In the genomic region with DNA sequence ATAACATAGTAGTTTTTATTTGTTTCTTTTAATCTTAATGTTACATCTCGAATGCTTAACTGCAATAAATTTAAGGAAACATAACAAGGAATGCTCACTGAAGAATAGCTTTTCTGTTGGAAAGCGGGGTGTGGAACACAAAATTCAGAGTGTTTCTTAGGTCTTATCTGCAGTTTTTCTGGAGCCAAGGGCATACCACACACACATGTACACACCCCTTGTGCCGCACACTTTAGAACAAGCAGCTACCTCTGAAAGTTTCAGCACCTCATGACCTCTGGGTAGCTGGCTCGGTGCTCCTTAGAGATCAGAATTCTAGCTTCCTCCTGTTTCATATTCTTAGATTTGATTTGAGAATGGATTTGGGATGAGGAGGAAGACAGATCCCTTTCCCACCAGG, we compare ENCODE assay signal across 9 mouse cellular contexts. TPM values are rescaled to one million over a fixed set of nuclear protein-coding genes. Genes with fewer than 3 reads are reported as not detected.
DNase-seq lines count a peak whose midpoint lies in the region; ATAC-seq and TF ChIP-seq lines count a peak whose summit lies in the region.
"Had no signal": no experiment of that assay in that cellular context is flagged by ENCODE, and none has a peak within 500 bp of the region (broad histone marks: within the 10 kb centered on the region; RNA-seq: fewer than 3 reads in every experiment).

No protein-coding gene starts in this region.

- H3K9ac ChIP-seq in embryonic facial prominence, embryonic 13.5 days, result no peak overlapping the region
- no peak overlapping the region for H3K9ac ChIP-seq in kidney, embryonic 16.5 days (replicated peaks; ENCODE audit: low read length)
- no peak overlapping the region for H3K9ac ChIP-seq in kidney, embryonic 14.5 days (ENCODE audit: low read depth, low read length)
- no peak overlapping the region for H3K9ac ChIP-seq in limb, embryonic 15.5 days

- no peak for TF ChIP-seq CTCF in C2C12 (IDR thresholded peaks at IDR 0.05; ENCODE audit: control insufficient read depth, insufficient read depth, insufficient read length)

- H3K4me3 ChIP-seq in embryonic facial prominence, embryonic 13.5 days, result no peak overlapping the region
- H3K4me3 ChIP-seq in embryonic facial prominence, embryonic 10.5 days, result no peak overlapping the region
- no peak overlapping the region; the same call in 1 of the 2 replicates for H3K4me3 ChIP-seq in kidney, embryonic 16.5 days (ENCODE audit: low read length)
- no peak overlapping the region for H3K4me3 ChIP-seq in kidney, embryonic 14.5 days (ENCODE audit: low read length)
- peak overlapping the region; percentile 24 for H3K4me3 ChIP-seq in C2C12 (ENCODE audit: insufficient read depth, poor library complexity, severe bottlenecking)
- H3K4me3 ChIP-seq in limb, embryonic 15.5 days, result no peak overlapping the region

- H3ac ChIP-seq in C2C12 (ENCODE audit: control insufficient read depth, insufficient read length, low read depth), result no peak overlapping the region

- H3K79me2 ChIP-seq in C2C12 (ENCODE audit: control insufficient read depth, insufficient read depth), result no peaks in the 10 kb centered on the region

- WGBS in embryonic facial prominence, embryonic 13.5 days, result 66% methylated on average over 4 of the region's 4 CpGs
- WGBS in embryonic facial prominence, embryonic 10.5 days, result 84% methylated on average over 4 of the region's 4 CpGs
- WGBS in kidney, embryonic 16.5 days, result 55% methylated on average over 4 of the region's 4 CpGs
- 64% methylated on average over 4 of the region's 4 CpGs for WGBS in kidney, embryonic 14.5 days
- WGBS in limb, embryonic 15.5 days, result 51% methylated on average over 4 of the region's 4 CpGs

- H3K36me3 ChIP-seq in embryonic facial prominence, embryonic 13.5 days, result no peaks in the 10 kb centered on the region
- H3K36me3 ChIP-seq in embryonic facial prominence, embryonic 10.5 days (replicated peaks), result no peaks in the 10 kb centered on the region
- no peaks in the 10 kb centered on the region for H3K36me3 ChIP-seq in kidney, embryonic 16.5 days (ENCODE audit: insufficient read depth, low read length)
- H3K36me3 ChIP-seq in kidney, embryonic 14.5 days (ENCODE audit: control insufficient read depth, insufficient read depth, low read length), result no peaks in the 10 kb centered on the region
- H3K36me3 ChIP-seq in C2C12 (ENCODE audit: control insufficient read depth, insufficient read depth), result no peaks in the 10 kb centered on the region
- H3K36me3 ChIP-seq in limb, embryonic 15.5 days, result no peaks in the 10 kb centered on the region

- no peak for ATAC-seq in embryonic facial prominence, embryonic 13.5 days (ENCODE audit: insufficient number of reproducible peaks, insufficient read depth, low FRiP score, low TSS enrichment, low read depth)
- no peak for ATAC-seq in kidney, embryonic 16.5 days (ENCODE audit: low FRiP score, low TSS enrichment)
- no peak for ATAC-seq in kidney, embryonic 14.5 days (ENCODE audit: low FRiP score, low TSS enrichment)
- no peak for ATAC-seq in limb, embryonic 15.5 days (ENCODE audit: insufficient number of reproducible peaks, low FRiP score, low TSS enrichment, low read depth)

- no peaks in the 10 kb centered on the region for H3K27me3 ChIP-seq in embryonic facial prominence, embryonic 13.5 days
- peaks cover 25% of the 10 kb centered on the region for H3K27me3 ChIP-seq in embryonic facial prominence, embryonic 10.5 days (replicated peaks; ENCODE audit: low read depth, poor library complexity, severe bottlenecking)
- peaks cover 3% of the 10 kb centered on the region; the same call in 1 of the 2 replicates for H3K27me3 ChIP-seq in kidney, embryonic 16.5 days (ENCODE audit: insufficient read depth, low read length)
- no peaks in the 10 kb centered on the region for H3K27me3 ChIP-seq in kidney, embryonic 14.5 days (ENCODE audit: control insufficient read depth, insufficient read depth, low read length)
- H3K27me3 ChIP-seq in C2C12 (ENCODE audit: control insufficient read depth, insufficient read depth, insufficient read length), result no peaks in the 10 kb centered on the region
- H3K27me3 ChIP-seq in limb, embryonic 15.5 days, result 0 out of 2 replicates have a peak, but pooled peaks cover 7% of the 10 kb centered on the region

- no peaks in the 10 kb centered on the region for H3K79me3 ChIP-seq in C2C12 (ENCODE audit: low read depth)

- H3K4me2 ChIP-seq in embryonic facial prominence, embryonic 13.5 days, result peak overlapping the region; percentile 45
- H3K4me2 ChIP-seq in kidney, embryonic 16.5 days (replicated peaks; ENCODE audit: low read depth, low read length), result peak overlapping the region; percentile 66; the same call in 1 of the 2 replicates
- no peak overlapping the region for H3K4me2 ChIP-seq in kidney, embryonic 14.5 days (replicated peaks; ENCODE audit: low read depth, low read length)
- peak overlapping the region; percentile 72; the same call in 1 of the 2 replicates for H3K4me2 ChIP-seq in limb, embryonic 15.5 days

- no peak overlapping the region for H3K27ac ChIP-seq in embryonic facial prominence, embryonic 13.5 days
- no peak overlapping the region for H3K27ac ChIP-seq in embryonic facial prominence, embryonic 10.5 days (replicated peaks)
- no peak overlapping the region for H3K27ac ChIP-seq in kidney, embryonic 16.5 days (ENCODE audit: low read length)
- H3K27ac ChIP-seq in kidney, embryonic 14.5 days (ENCODE audit: low read depth, low read length), result no peak overlapping the region
- no peak overlapping the region for H3K27ac ChIP-seq in limb, embryonic 15.5 days

- H3K9me3 ChIP-seq in embryonic facial prominence, embryonic 13.5 days, result no peaks in the 10 kb centered on the region
- no peaks in the 10 kb centered on the region for H3K9me3 ChIP-seq in embryonic facial prominence, embryonic 10.5 days
- no peaks in the 10 kb centered on the region for H3K9me3 ChIP-seq in kidney, embryonic 16.5 days (ENCODE audit: low read length)
- no peaks in the 10 kb centered on the region for H3K9me3 ChIP-seq in kidney, embryonic 14.5 days (ENCODE audit: control insufficient read depth, low read length)
- no peaks in the 10 kb centered on the region for H3K9me3 ChIP-seq in limb, embryonic 15.5 days

- H3K4me1 ChIP-seq in embryonic facial prominence, embryonic 13.5 days, result peaks cover 43% of the 10 kb centered on the region
- peaks cover 43% of the 10 kb centered on the region for H3K4me1 ChIP-seq in embryonic facial prominence, embryonic 10.5 days
- H3K4me1 ChIP-seq in kidney, embryonic 16.5 days (ENCODE audit: insufficient read depth, low read length), result peaks cover 38% of the 10 kb centered on the region
- H3K4me1 ChIP-seq in kidney, embryonic 14.5 days (ENCODE audit: control insufficient read depth, insufficient read depth, low read length), result peaks cover 9% of the 10 kb centered on the region; the same call in 1 of the 2 replicates
- H3K4me1 ChIP-seq in limb, embryonic 15.5 days, result peaks cover 37% of the 10 kb centered on the region

- no peak for DNase-seq in embryonic facial prominence, embryonic 10.5 days (ENCODE audit: low spot score)
- DNase-seq in urinary bladder, postnatal 4 days (ENCODE audit: low spot score in 2 of 2), result no peak
- DNase-seq in cerebellum, postnatal 25 days, result no peak

TF ChIP-seq in C2C12, 6 proteins besides CTCF, POLR2A, EP300 and RAD21:
- no peak for TF ChIP-seq FOSL1 (IDR thresholded peaks at IDR 0.05; ENCODE audit: insufficient read depth, low read length, poor library complexity, severe bottlenecking)
- no peak for TF ChIP-seq MYOG (IDR thresholded peaks at IDR 0.05; ENCODE audit: control insufficient read depth, extremely low read depth, insufficient read length)
- TF ChIP-seq MAX (IDR thresholded peaks at IDR 0.05), result no peak
- TF ChIP-seq MYOD1 (IDR thresholded peaks at IDR 0.05; ENCODE audit: control insufficient read depth, insufficient read length, low read depth), result no peak
- TF ChIP-seq USF1 (IDR thresholded peaks at IDR 0.05; ENCODE audit: low read depth), result no peak
- TF ChIP-seq CEBPB (IDR thresholded peaks at IDR 0.05; ENCODE audit: low read depth), result no peak

RNA-seq across cellular contexts. Expression of a gene that starts 2.6 kb away (rescaled TPM):
- 1.2 and 1.4 TPM in 2 replicates for polyA plus RNA-seq in embryonic facial prominence, embryonic 13.5 days (2015; fragmentation: Nextera tagmentation; extraction: Ambion mirVana)
- polyA plus RNA-seq in embryonic facial prominence, embryonic 10.5 days (2016; fragmentation: Nextera tagmentation; extraction: Ambion mirVana), result 0.64 and 0.65 TPM in 2 replicates
- 1.7 and 1.8 TPM in 2 replicates for polyA plus RNA-seq in kidney, embryonic 16.5 days (2015; fragmentation: Nextera tagmentation; extraction: Ambion mirVana)
- 0.47 and 0.53 TPM in 2 replicates for polyA plus RNA-seq in kidney, embryonic 14.5 days (2014; fragmentation: Nextera tagmentation; extraction: Ambion mirVana)
- 2.3 TPM for polyA plus RNA-seq in C2C12 (2012; fragmentation: generic; extraction: Trizol)
- 1.3 and 1.5 TPM in 2 replicates for polyA plus RNA-seq in limb, embryonic 15.5 days (2015; fragmentation: Nextera tagmentation; extraction: Ambion mirVana)
- polyA plus RNA-seq: erythroblast, embryonic 14.5 days had no signal
